Mouse (Mus musculus) MEL (cell line): ENCODE results near the gene Zfp712. TPM values are rescaled to one million over a fixed set of nuclear protein-coding genes. Genes with fewer than 3 reads are reported as not detected.

Source experiments
- DNase-seq: peaks from one replicate; pipeline ENCODE4 v3.0.0; 2011; ENCODE audit warnings: low read depth, low spot score
- H3K27ac ChIP-seq: 2 replicates; pipeline ENCODE4 v1.5.1; 2012; ENCODE audit warnings: low read depth, mild to moderate bottlenecking, control low read depth, low read length, moderate library complexity; ENCODE audit not compliant: control insufficient read depth
- H3K27me3 ChIP-seq, 2 experiments: fragments of 150-350 bp in 1 of 2; sonication (generic) in 1 of 2; 2 replicates each; pipeline ENCODE4 v1.6.1; 2012; ENCODE audit warnings: low read length in 2 of 2, mild to moderate bottlenecking in 2 of 2, improper control_type of control experiment in 1 of 2, moderate library complexity in 1 of 2; ENCODE audit not compliant: insufficient read depth in 2 of 2, control insufficient read depth in 1 of 2
- H3K36me3 ChIP-seq, 2 experiments: 2 replicates each; pipeline ENCODE4 v1.6.1; 2012 to 2014; ENCODE audit warnings: low read length in 2 of 2, improper control_type of control experiment in 1 of 2, inconsistent platforms in 1 of 2, mild to moderate bottlenecking in 1 of 2; ENCODE audit not compliant: insufficient read depth in 2 of 2, control insufficient read depth in 1 of 2
- H3K4me1 ChIP-seq, 2 experiments: fragments of 150-350 bp in 1 of 2; sonication (generic) in 1 of 2; 2 replicates each; pipeline ENCODE4 v1.6.1; 2012; ENCODE audit warnings: low read length in 2 of 2, improper control_type of control experiment in 1 of 2, mild to moderate bottlenecking in 1 of 2; ENCODE audit not compliant: insufficient read depth in 2 of 2, control insufficient read depth in 1 of 2
- H3K4me3 ChIP-seq, 2 experiments: fragments of 150-350 bp in 1 of 2; sonication (generic) in 1 of 2; 2 replicates each; pipeline ENCODE4 v1.5.1; 2012; ENCODE audit warnings: low read depth in 2 of 2, low read length in 2 of 2, mild to moderate bottlenecking in 2 of 2, moderate library complexity in 2 of 2, control low read depth in 1 of 2, improper control_type of control experiment in 1 of 2; ENCODE audit not compliant: control insufficient read depth in 1 of 2, insufficient read depth in 1 of 2
- H3K79me2 ChIP-seq: 2 replicates; pipeline ENCODE4 v1.6.1; 2012; ENCODE audit warnings: mild to moderate bottlenecking, low read length, moderate library complexity; ENCODE audit not compliant: control insufficient read depth, poor library complexity, insufficient read depth
- H3K9ac ChIP-seq: 2 replicates; pipeline ENCODE4 v1.6.1; 2012; ENCODE audit warnings: low read depth, mild to moderate bottlenecking, control low read depth, low read length, moderate library complexity; ENCODE audit not compliant: control insufficient read depth, poor library complexity, severe bottlenecking
- H3K9me3 ChIP-seq: fragments of 150-350 bp; sonication (generic); replicated peaks from 2 replicates; pipeline ENCODE4 v1.6.1; 2012; ENCODE audit warnings: mild to moderate bottlenecking, low read length, improper control_type of control experiment, moderate library complexity; ENCODE audit not compliant: insufficient read depth
- BHLHE40 ChIP-seq: IDR thresholded peaks from 2 replicates; pipeline ENCODE4 v1.6.1; 2012; ENCODE audit warnings: low read depth, mild to moderate bottlenecking, inconsistent platforms, low read length, improper control_type of control experiment, borderline replicate concordance
- CHD1 ChIP-seq: IDR thresholded peaks from 2 replicates; pipeline ENCODE4 v1.6.1; 2012; ENCODE audit warnings: low read depth, mild to moderate bottlenecking, inconsistent platforms, low read length, improper control_type of control experiment
- CHD2 ChIP-seq: IDR thresholded peaks from 2 replicates; pipeline ENCODE4 v1.6.1; 2011; ENCODE audit warnings: low read length, improper control_type of control experiment
- CTCF ChIP-seq, 3 experiments: IDR thresholded peaks in 2 of 3; conservative IDR thresholded peaks in 1 of 3; 2 replicates each; pipeline ENCODE4 v1.5.1; 2011 to 2012; ENCODE audit warnings: low read length in 3 of 3, low read depth in 2 of 3, mild to moderate bottlenecking in 2 of 3, improper control_type of control experiment in 1 of 3, inconsistent platforms in 1 of 3, mixed read lengths in 1 of 3, moderate library complexity in 1 of 3; ENCODE audit not compliant: control insufficient read depth in 1 of 3, insufficient read depth in 1 of 3, poor library complexity in 1 of 3, severe bottlenecking in 1 of 3
- E2F4 ChIP-seq: IDR thresholded peaks from 2 replicates; pipeline ENCODE4 v1.6.1; 2011; ENCODE audit warnings: low read depth, low read length, improper control_type of control experiment, borderline replicate concordance
- EP300 ChIP-seq, 2 experiments: IDR thresholded peaks; 2 replicates each; pipeline ENCODE4 v1.6.1; 2011; ENCODE audit warnings: improper control_type of control experiment in 2 of 2, low read length in 2 of 2, low read depth in 1 of 2, mild to moderate bottlenecking in 1 of 2
- ETS1 ChIP-seq: IDR thresholded peaks from 2 replicates; pipeline ENCODE4 v1.6.1; 2012; ENCODE audit warnings: low read depth, mild to moderate bottlenecking, inconsistent platforms, low read length, improper control_type of control experiment, moderate library complexity
- GABPA ChIP-seq: IDR thresholded peaks from 2 replicates; pipeline ENCODE4 v1.6.1; 2012; ENCODE audit warnings: low read depth, mild to moderate bottlenecking, inconsistent platforms, low read length, improper control_type of control experiment, moderate library complexity
- GATA1 ChIP-seq: IDR thresholded peaks from 2 replicates; pipeline ENCODE4 v1.6.1; 2011; ENCODE audit warnings: low read depth, low read length, improper control_type of control experiment
- HCFC1 ChIP-seq: IDR thresholded peaks from 2 replicates; pipeline ENCODE4 v1.6.1; 2012; ENCODE audit warnings: low read depth, mild to moderate bottlenecking, inconsistent platforms, low read length, improper control_type of control experiment, moderate library complexity
- JUND ChIP-seq: IDR thresholded peaks from 2 replicates; pipeline ENCODE4 v1.6.1; 2011; ENCODE audit warnings: low read depth, mild to moderate bottlenecking, improper control_type of control experiment, low read length
- KAT2A ChIP-seq: conservative IDR thresholded peaks from 2 replicates; pipeline ENCODE4 v1.6.1; 2012; ENCODE audit warnings: low read depth, low read length, improper control_type of control experiment, inconsistent platforms
- MAFK ChIP-seq: IDR thresholded peaks from 2 replicates; pipeline ENCODE4 v1.6.1; 2011; ENCODE audit warnings: low read depth, mild to moderate bottlenecking, low read length, improper control_type of control experiment, borderline replicate concordance
- MAZ ChIP-seq: IDR thresholded peaks from 2 replicates; pipeline ENCODE4 v1.6.1; 2012; ENCODE audit warnings: low read depth, mild to moderate bottlenecking, inconsistent platforms, low read length, improper control_type of control experiment
- MEF2A ChIP-seq: IDR thresholded peaks from 2 replicates; pipeline ENCODE4 v1.6.1; 2014; ENCODE audit warnings: low read depth, mild to moderate bottlenecking, inconsistent platforms, low read length, improper control_type of control experiment; ENCODE audit not compliant: poor library complexity, insufficient replicate concordance, severe bottlenecking; ENCODE audit errors: extremely low read depth
- MYB ChIP-seq: IDR thresholded peaks from 2 replicates; pipeline ENCODE4 v1.6.1; 2011; ENCODE audit warnings: mild to moderate bottlenecking, low read depth, low read length, improper control_type of control experiment
- MYC ChIP-seq: IDR thresholded peaks from 2 replicates; pipeline ENCODE4 v1.6.1; 2011; ENCODE audit warnings: low read depth, mild to moderate bottlenecking, low read length, improper control_type of control experiment, moderate library complexity
- NELFE ChIP-seq: IDR thresholded peaks from 2 replicates; pipeline ENCODE4 v1.6.1; 2011; ENCODE audit warnings: low read depth, low read length, improper control_type of control experiment
- NRF1 ChIP-seq: IDR thresholded peaks from 2 replicates; pipeline ENCODE4 v1.6.1; 2014; ENCODE audit warnings: low read depth, mild to moderate bottlenecking, inconsistent platforms, low read length, improper control_type of control experiment, moderate library complexity; ENCODE audit not compliant: poor library complexity, insufficient read depth, severe bottlenecking
- POLR2A ChIP-seq, 2 experiments: IDR thresholded peaks; 2 replicates each; pipeline ENCODE4 v1.6.1; 2011 to 2012; ENCODE audit warnings: low read length in 2 of 2, mild to moderate bottlenecking in 2 of 2, control low read depth in 1 of 2, improper control_type of control experiment in 1 of 2, low read depth in 1 of 2, moderate library complexity in 1 of 2; ENCODE audit not compliant: control insufficient read depth in 1 of 2, insufficient read depth in 1 of 2, poor library complexity in 1 of 2
- POLR2AphosphoS2 ChIP-seq: IDR thresholded peaks from 2 replicates; pipeline ENCODE4 v1.6.1; 2011; ENCODE audit warnings: low read length, improper control_type of control experiment
- POLR2AphosphoS5 ChIP-seq: IDR thresholded peaks from 2 replicates; pipeline ENCODE4 v1.6.1; 2012; ENCODE audit warnings: low read depth, borderline replicate concordance, mild to moderate bottlenecking, inconsistent platforms, low read length, moderate library complexity, mixed read lengths
- RAD21 ChIP-seq: IDR thresholded peaks from 2 replicates; pipeline ENCODE4 v1.6.1; 2011; ENCODE audit warnings: mild to moderate bottlenecking, low read depth, low read length, improper control_type of control experiment
- RCOR1 ChIP-seq: IDR thresholded peaks from 2 replicates; pipeline ENCODE4 v1.6.1; 2012; ENCODE audit warnings: low read depth, mild to moderate bottlenecking, inconsistent platforms, low read length, improper control_type of control experiment
- SIN3A ChIP-seq: IDR thresholded peaks from 2 replicates; pipeline ENCODE4 v1.6.1; 2012; ENCODE audit warnings: low read length, improper control_type of control experiment, inconsistent platforms
- SMC3 ChIP-seq: IDR thresholded peaks from 2 replicates; pipeline ENCODE4 v1.6.1; 2011; ENCODE audit warnings: low read depth, low read length, improper control_type of control experiment
- TAL1 ChIP-seq: IDR thresholded peaks from 2 replicates; pipeline ENCODE4 v1.6.1; 2012; ENCODE audit warnings: mild to moderate bottlenecking, inconsistent platforms, low read length, moderate library complexity, mixed read lengths
- TCF12 ChIP-seq: IDR thresholded peaks from 2 replicates; pipeline ENCODE4 v1.6.1; 2014; ENCODE audit warnings: low read depth, mild to moderate bottlenecking, inconsistent platforms, low read length, improper control_type of control experiment, moderate library complexity
- UBTF ChIP-seq: IDR thresholded peaks from 2 replicates; pipeline ENCODE4 v1.6.1; 2012; ENCODE audit warnings: low read depth, mild to moderate bottlenecking, inconsistent platforms, low read length, improper control_type of control experiment, moderate library complexity, borderline replicate concordance; ENCODE audit not compliant: insufficient read depth
- USF1 ChIP-seq: IDR thresholded peaks from 2 replicates; pipeline ENCODE4 v1.6.1; 2014; ENCODE audit warnings: low read depth, mild to moderate bottlenecking, inconsistent platforms, low read length, improper control_type of control experiment, moderate library complexity
- USF2 ChIP-seq, 2 experiments: IDR thresholded peaks; 2 replicates each; pipeline ENCODE4 v1.6.1; 2011 to 2012; ENCODE audit warnings: improper control_type of control experiment in 2 of 2, low read length in 2 of 2, borderline replicate concordance in 1 of 2, inconsistent platforms in 1 of 2, low read depth in 1 of 2, mild to moderate bottlenecking in 1 of 2; ENCODE audit not compliant: insufficient read depth in 1 of 2
- ZC3H11A ChIP-seq: IDR thresholded peaks from 2 replicates; pipeline ENCODE4 v1.6.1; 2012; ENCODE audit warnings: low read depth, mild to moderate bottlenecking, inconsistent platforms, low read length, improper control_type of control experiment
- ZKSCAN1 ChIP-seq: IDR thresholded peaks from 2 replicates; pipeline ENCODE4 v1.6.1; 2012; ENCODE audit warnings: low read depth, mild to moderate bottlenecking, inconsistent platforms, low read length, improper control_type of control experiment, moderate library complexity
- ZMIZ1 ChIP-seq: IDR thresholded peaks from 2 replicates; pipeline ENCODE4 v1.6.1; 2012; ENCODE audit warnings: low read depth, mild to moderate bottlenecking, inconsistent platforms, low read length, improper control_type of control experiment, moderate library complexity
- ZNF384 ChIP-seq: IDR thresholded peaks from 2 replicates; pipeline ENCODE4 v1.6.1; 2012; ENCODE audit warnings: low read depth, mild to moderate bottlenecking, inconsistent platforms, low read length, improper control_type of control experiment
- polyA plus RNA-seq, 2 experiments: library from polyadenylated mRNA; stranded (reverse) in 1 of 2; unstranded in 1 of 2; fragments of >175 nt in 1 of 2; fragments of >200 nt in 1 of 2; gene quantifications; 2 replicates each; pipeline versions ENCODE4 v1.2.1 to v1.2.4; 2012; ENCODE audit warnings: low replicate concordance in 2 of 2, low read depth in 1 of 2; ENCODE audit not compliant: insufficient read length in 2 of 2, insufficient read depth in 1 of 2, missing spikeins in 1 of 2
- total RNA-seq: library from RNA; depleted of rRNA; stranded (reverse); fragments of 300-350 nt; gene quantifications from 2 replicates; pipeline ENCODE4 v1.2.3, GENCODE M21; 2012; rRNA removed

Gene Zfp712
- 0.69 and 0.85 TPM in 2 replicates for total RNA-seq
- under 1 TPM in 1 of 2 experiments, not detected in 1; 0.47 TPM for polyA plus RNA-seq

GRCm38 (mm10) chr13:67060786-67061358, at the start of gene Zfp712:
Gene Zfp712 (minus strand): TSS chr13:67061170.
- Histone ChIP-seq H3K4me3 (peak within 1 kb of the TSS; percentile 84 to 99), H3K27ac (peak within 1 kb of the TSS; percentile 80), H3K9ac (peak within 1 kb of the TSS; percentile 78), H3K27me3 (no peaks in the 10 kb centered on the region), H3K36me3 (peaks cover 0 to 3% of the 10 kb centered on the region in 2 experiments; a peak in 1 of 4 replicates), H3K4me1 (peaks cover 0 to 5% of the 10 kb centered on the region in 2 experiments; a peak in 1 of 4 replicates), H3K9me3 (no peaks in the 10 kb centered on the region), H3K79me2 (no peaks in the 10 kb centered on the region)
- peak; percentile 96 for DNase-seq
- TF ChIP-seq MEF2A (no peak), USF2 (IDR thresholded peaks at IDR 0.05; ENCODE audit: borderline replicate concordance in 1 of 2, insufficient read depth in 1 of 2, low read depth in 1 of 2, low read length in 2 of 2) (no peak), RAD21 (no peak), ZNF384 (no peak), GABPA (no peak), CTCF (IDR thresholded peaks at IDR 0.05 in 2 of 3, conservative IDR thresholded peaks at IDR 0.05 in 1 of 3; ENCODE audit: control insufficient read depth in 1 of 3, insufficient read depth in 1 of 3, low read depth in 2 of 3, low read length in 3 of 3, poor library complexity in 1 of 3, severe bottlenecking in 1 of 3) (no peak; a peak in 1 of 6 replicates), ETS1 (peak; percentile 48), TAL1 (no peak), MYC (no peak; the same call in 1 of the 2 replicates), CHD1 (no peak), KAT2A (peak; percentile 82), USF1 (no peak), TCF12 (0 out of 2 replicates have a peak, but pooled peaks have one; percentile 17), MAZ (no peak), UBTF (no peak), POLR2AphosphoS2 (peak; percentile 28; the same call in 1 of the 2 replicates), ZC3H11A (no peak), HCFC1 (peak; percentile 98), ZMIZ1 (no peak), ZKSCAN1 (0 out of 2 replicates have a peak, but pooled peaks have one; percentile 19), POLR2A (IDR thresholded peaks at IDR 0.05; ENCODE audit: control insufficient read depth in 1 of 2, insufficient read depth in 1 of 2, low read depth in 1 of 2, low read length in 2 of 2, poor library complexity in 1 of 2) (peak; percentile 37 to 52; a peak in 1 of 4 replicates), MYB (no peak), BHLHE40 (no peak), E2F4 (no peak), POLR2AphosphoS5 (no peak), SIN3A (peak; percentile 93), GATA1 (no peak), JUND (no peak), CHD2 (peak; percentile 42; the same call in 1 of the 2 replicates), NRF1 (peak; percentile 56; the same call in 1 of the 2 replicates), EP300 (IDR thresholded peaks at IDR 0.05; ENCODE audit: low read depth in 1 of 2, low read length in 2 of 2) (0 out of 4 replicates have a peak, but pooled peaks of 1 of the 2 experiments have one; percentile 25), RCOR1 (no peak), MAFK (no peak), SMC3 (no peak; the same call in 1 of the 2 replicates), NELFE (peak; percentile 37)
